Mouse (Mus musculus): ENCODE measurements at regions not wholly inside any gene's neighbourhood (a gene's known extent, or its start where the extent isn't known, plus 50 kb on each side); places are given as distances from the start of the nearest gene placed in this dataset.

DNA sequence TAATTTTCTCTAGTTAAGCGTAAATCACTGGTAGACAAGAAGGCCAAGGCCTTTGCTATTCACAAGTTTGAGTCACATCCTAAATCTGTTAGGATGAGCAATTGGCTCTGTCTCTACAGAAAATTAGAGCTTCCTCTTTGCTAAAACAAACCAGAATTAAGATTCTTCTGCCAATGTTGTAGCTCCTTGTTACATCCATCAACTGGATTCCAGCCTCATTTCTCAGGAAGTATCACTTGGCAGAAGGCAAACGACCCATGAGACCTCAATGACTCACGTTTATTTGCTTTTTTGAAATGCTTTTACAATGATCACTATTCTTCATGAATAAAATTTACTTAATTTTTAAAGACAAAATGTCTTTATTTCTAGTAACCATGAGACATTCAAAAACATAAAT is 70.0 kb upstream of the Kitl start:
- no peak for DNase-seq (ENCODE audit: low read depth in 3 of 3, low spot score in 3 of 3)
- no peak overlapping the region for H3K4me2 ChIP-seq (ENCODE audit: low read depth)
- H3K36me3 ChIP-seq (replicated peaks; ENCODE audit: control insufficient read depth, insufficient read depth, low read depth): no peaks in the 10 kb centered on the region
- no peak overlapping the region for H3K4me3 ChIP-seq (ENCODE audit: insufficient read depth in 1 of 2, low read depth in 2 of 2, low read length in 2 of 2)
- H3K27ac ChIP-seq: no peak overlapping the region
- no peak overlapping the region for H3K9ac ChIP-seq (replicated peaks)
- no peaks in the 10 kb centered on the region for H3K9me3 ChIP-seq (ENCODE audit: control insufficient read depth, low read length)
- no peaks in the 10 kb centered on the region for H3K4me1 ChIP-seq (replicated peaks; ENCODE audit: control insufficient read depth in 2 of 2, insufficient read depth in 2 of 2, low read length in 1 of 2)
- ATAC-seq (ENCODE audit: insufficient read depth): no peak
- H3K27me3 ChIP-seq (ENCODE audit: control insufficient read depth, insufficient read depth, low read length): no peaks in the 10 kb centered on the region
- TF ChIP-seq CTCF (IDR thresholded peaks at IDR 0.05; ENCODE audit: low read depth) (no peak), EP300 (IDR thresholded peaks at IDR 0.05; ENCODE audit: low read depth) (no peak)
- 48% methylated on average over 3 of the region's 3 CpGs for WGBS (ENCODE audit: insufficient replicate concordance)

DNA sequence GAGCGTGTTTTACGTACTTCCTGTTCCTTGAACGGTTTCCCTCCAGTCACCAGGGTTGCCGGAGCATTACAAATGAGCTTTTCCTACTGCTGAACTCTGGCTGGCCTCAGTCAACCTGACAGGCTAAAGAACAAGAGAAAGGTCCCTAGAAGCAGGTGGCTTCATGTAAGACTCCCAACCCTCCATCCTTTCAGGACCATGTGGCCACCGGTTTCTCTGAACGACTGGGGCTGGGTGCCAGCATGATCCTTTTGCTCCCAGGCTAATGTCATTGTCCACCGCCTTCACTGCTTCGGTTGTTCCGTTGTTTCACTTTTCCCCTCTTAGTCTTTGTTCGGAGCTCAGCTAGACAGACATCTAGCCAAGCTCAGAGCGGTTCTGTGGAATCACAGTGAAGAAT is 73.8 kb upstream of the Kitl start:
- DNase-seq (ENCODE audit: low read depth in 3 of 3, low spot score in 3 of 3) (no peak), ATAC-seq (ENCODE audit: insufficient read depth) (no peak)
- Histone ChIP-seq H3K4me3 (ENCODE audit: insufficient read depth in 1 of 2, low read depth in 2 of 2, low read length in 2 of 2) (no peak overlapping the region), H3K9me3 (ENCODE audit: control insufficient read depth, low read length) (no peaks in the 10 kb centered on the region), H3K36me3 (replicated peaks; ENCODE audit: control insufficient read depth, insufficient read depth, low read depth) (no peaks in the 10 kb centered on the region), H3K27ac (no peak overlapping the region), H3K9ac (replicated peaks) (no peak overlapping the region), H3K27me3 (ENCODE audit: control insufficient read depth, insufficient read depth, low read length) (no peaks in the 10 kb centered on the region), H3K4me1 (replicated peaks; ENCODE audit: control insufficient read depth in 2 of 2, insufficient read depth in 2 of 2, low read length in 1 of 2) (no peaks in the 10 kb centered on the region), H3K4me2 (ENCODE audit: low read depth) (no peak overlapping the region)
- 53% methylated on average over 11 of the region's 11 CpGs for WGBS (ENCODE audit: insufficient replicate concordance)
- TF ChIP-seq EP300 (IDR thresholded peaks at IDR 0.05; ENCODE audit: low read depth): no peak
- TF ChIP-seq CTCF (IDR thresholded peaks at IDR 0.05; ENCODE audit: low read depth): no peak

DNA sequence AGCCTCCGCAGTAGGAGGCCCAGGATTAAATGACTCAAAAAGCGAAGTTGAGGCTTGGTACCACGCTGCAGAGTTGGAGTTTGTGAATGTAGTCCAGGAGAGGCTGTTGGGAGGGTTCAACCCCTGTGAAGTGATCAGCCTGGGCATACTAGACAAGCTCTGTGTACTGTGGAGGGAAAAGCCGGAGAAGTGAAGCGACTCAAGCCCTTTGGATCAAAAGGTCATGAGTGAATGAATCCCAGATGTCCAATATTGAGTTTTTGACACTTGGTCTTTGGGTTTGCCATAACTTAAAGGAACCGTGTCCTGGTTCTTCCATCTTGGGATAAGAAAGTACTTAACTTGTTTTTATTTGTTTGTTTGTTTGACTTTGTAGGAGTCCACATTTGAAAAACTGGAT is 76.5 kb upstream of the Kitl start:
- no peak for ATAC-seq (ENCODE audit: insufficient read depth)

DNA sequence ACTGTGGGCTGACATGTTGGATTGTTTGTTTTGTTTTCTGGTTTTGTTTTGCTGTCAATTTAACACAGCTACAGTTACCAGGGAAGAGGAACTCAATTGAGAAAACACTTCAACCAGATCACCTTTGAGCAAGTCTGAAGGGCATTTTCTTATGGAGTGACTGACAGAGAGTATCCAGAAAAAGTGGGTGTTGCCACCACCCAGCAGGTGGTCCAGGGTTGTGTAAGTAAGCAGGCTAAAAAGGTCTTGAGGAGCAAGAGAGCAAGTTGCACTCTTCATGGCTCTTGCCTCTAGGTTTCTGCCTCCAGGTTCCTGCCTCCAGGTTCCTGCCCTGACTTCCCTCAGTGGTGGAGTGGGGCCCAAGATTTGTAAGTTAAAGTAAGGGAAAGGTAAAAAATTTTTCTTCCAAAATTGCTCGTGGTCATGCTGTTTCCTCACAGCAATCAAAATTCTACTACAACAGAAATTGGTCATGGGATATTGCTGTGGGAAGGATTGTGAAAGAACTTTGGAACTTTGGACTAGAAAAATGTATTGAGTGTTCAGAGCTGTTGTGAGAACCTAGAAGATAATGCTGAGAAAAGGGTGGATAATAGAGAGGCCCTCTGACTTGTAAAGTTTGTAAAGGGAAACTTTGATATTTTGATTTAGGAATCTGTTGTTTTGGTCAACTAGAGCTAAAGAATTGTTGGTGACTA is 77.4 kb upstream of the Kitl start:
- Histone ChIP-seq H3K36me3 (replicated peaks; ENCODE audit: control insufficient read depth, insufficient read depth, low read depth) (no peaks in the 10 kb centered on the region), H3K27me3 (ENCODE audit: control insufficient read depth, insufficient read depth, low read length) (no peaks in the 10 kb centered on the region), H3K4me2 (ENCODE audit: low read depth) (no peak overlapping the region), H3K4me1 (replicated peaks; ENCODE audit: control insufficient read depth in 2 of 2, insufficient read depth in 2 of 2, low read length in 1 of 2) (no peaks in the 10 kb centered on the region), H3K4me3 (ENCODE audit: insufficient read depth in 1 of 2, low read depth in 2 of 2, low read length in 2 of 2) (no peak overlapping the region), H3K9me3 (ENCODE audit: control insufficient read depth, low read length) (no peaks in the 10 kb centered on the region), H3K9ac (replicated peaks) (no peak overlapping the region), H3K27ac (no peak overlapping the region)
- no peak for TF ChIP-seq CTCF (IDR thresholded peaks at IDR 0.05; ENCODE audit: low read depth)
- no peak for TF ChIP-seq EP300 (IDR thresholded peaks at IDR 0.05; ENCODE audit: low read depth)
- no peak for DNase-seq (ENCODE audit: low read depth in 3 of 3, low spot score in 3 of 3)
- ATAC-seq (ENCODE audit: insufficient read depth): no peak
- WGBS (ENCODE audit: insufficient replicate concordance): 53% methylated on average over 1 of the region's 1 CpGs

More for the DNA sequence above, 76.5 kb upstream of the Kitl start:
- TF ChIP-seq CTCF (IDR thresholded peaks at IDR 0.05; ENCODE audit: low read depth): no peak
- TF ChIP-seq EP300 (IDR thresholded peaks at IDR 0.05; ENCODE audit: low read depth): no peak
- H3K4me2 ChIP-seq (ENCODE audit: low read depth): no peak overlapping the region
- no peak overlapping the region for H3K4me3 ChIP-seq (ENCODE audit: insufficient read depth in 1 of 2, low read depth in 2 of 2, low read length in 2 of 2)
- no peaks in the 10 kb centered on the region for H3K27me3 ChIP-seq (ENCODE audit: control insufficient read depth, insufficient read depth, low read length)
- DNase-seq (ENCODE audit: low read depth in 3 of 3, low spot score in 3 of 3): no peak
- WGBS (ENCODE audit: insufficient replicate concordance): 64% methylated on average over 6 of the region's 6 CpGs
- no peaks in the 10 kb centered on the region for H3K9me3 ChIP-seq (ENCODE audit: control insufficient read depth, low read length)
- H3K4me1 ChIP-seq (replicated peaks; ENCODE audit: control insufficient read depth in 2 of 2, insufficient read depth in 2 of 2, low read length in 1 of 2): no peaks in the 10 kb centered on the region
- H3K27ac ChIP-seq: no peak overlapping the region
- H3K9ac ChIP-seq (replicated peaks): no peak overlapping the region
- H3K36me3 ChIP-seq (replicated peaks; ENCODE audit: control insufficient read depth, insufficient read depth, low read depth): no peaks in the 10 kb centered on the region

DNA sequence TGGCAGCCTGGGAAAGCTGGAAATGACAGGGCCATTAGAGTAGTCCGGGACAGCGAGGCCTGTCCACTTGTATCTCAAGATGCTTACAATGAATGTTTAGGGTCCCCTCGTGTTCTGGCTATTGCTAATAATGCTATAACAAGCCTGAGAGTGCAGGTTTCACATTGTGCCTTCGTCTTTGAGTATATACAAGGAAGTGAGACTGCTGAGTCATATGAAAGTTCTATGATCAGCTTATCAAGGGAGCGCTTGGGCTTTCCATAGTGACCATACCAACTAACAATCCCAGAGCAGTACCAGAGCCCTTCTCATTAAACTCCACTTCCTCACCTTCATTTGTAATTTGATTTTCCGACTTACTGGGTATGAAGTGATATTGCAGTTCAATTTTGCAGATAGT is 86.2 kb upstream of the Kitl start:
- no peak overlapping the region for H3K27ac ChIP-seq
- 55% methylated on average over 6 of the region's 6 CpGs for WGBS (ENCODE audit: insufficient replicate concordance)
- no peak for ATAC-seq (ENCODE audit: insufficient read depth)

More for the DNA sequence above, 86.2 kb upstream of the Kitl start:
- Histone ChIP-seq H3K4me2 (ENCODE audit: low read depth) (no peak overlapping the region), H3K4me3 (ENCODE audit: insufficient read depth in 1 of 2, low read depth in 2 of 2, low read length in 2 of 2) (no peak overlapping the region), H3K9me3 (ENCODE audit: control insufficient read depth, low read length) (no peaks in the 10 kb centered on the region), H3K36me3 (replicated peaks; ENCODE audit: control insufficient read depth, insufficient read depth, low read depth) (no peaks in the 10 kb centered on the region), H3K9ac (replicated peaks) (no peak overlapping the region), H3K27me3 (ENCODE audit: control insufficient read depth, insufficient read depth, low read length) (no peaks in the 10 kb centered on the region), H3K4me1 (replicated peaks; ENCODE audit: control insufficient read depth in 2 of 2, insufficient read depth in 2 of 2, low read length in 1 of 2) (0 out of 4 replicates have a peak, but pooled peaks cover 0 to 2% of the 10 kb centered on the region in 2 experiments)
- TF ChIP-seq CTCF (IDR thresholded peaks at IDR 0.05; ENCODE audit: low read depth) (no peak), EP300 (IDR thresholded peaks at IDR 0.05; ENCODE audit: low read depth) (no peak)
- DNase-seq (ENCODE audit: low read depth in 3 of 3, low spot score in 3 of 3): no peak

Data from liver, embryonic 14.5 days (tissue).